Mouse (Mus musculus) intestine, embryonic 14.5 days (tissue): ENCODE measurements at regions not wholly inside any gene's neighbourhood (a gene's known extent, or its start where the extent isn't known, plus 50 kb on each side); places are given as distances from the start of the nearest gene placed in this dataset.

Experiments used
- ATAC-seq: fragments of 200-750 bp; cut with Nextera tagmentation; replicated peaks from 2 replicates; pipeline ENCODE4 v1.8.0; 2017; ENCODE audit warnings: low read depth, moderate number of reproducible peaks, moderate TSS enrichment, moderate library complexity; ENCODE audit not compliant: low FRiP score, low TSS enrichment
- DNase-seq: peaks from one replicate; pipeline ENCODE4 v3.0.0-alpha.2; 2018; ENCODE audit warnings: low spot score
- H3K27ac ChIP-seq: fragments of 300-500 bp; sonication (generic); 2 replicates; pipeline ENCODE4 v1.5.1; 2014; ENCODE audit warnings: low read depth, mild to moderate bottlenecking, control low read depth
- H3K27me3 ChIP-seq: fragments of 300-500 bp; sonication (generic); replicated peaks from 2 replicates; pipeline ENCODE4 v1.6.1; 2014; ENCODE audit warnings: low read length, control low read depth; ENCODE audit not compliant: control insufficient read depth, insufficient read depth
- H3K36me3 ChIP-seq: fragments of 300-500 bp; sonication (generic); 2 replicates; pipeline ENCODE4 v1.6.1; 2014; ENCODE audit warnings: low read length, control low read depth; ENCODE audit not compliant: control insufficient read depth, insufficient read depth
- H3K4me1 ChIP-seq: fragments of 300-500 bp; sonication (generic); replicated peaks from 2 replicates; pipeline ENCODE4 v1.6.1; 2014; ENCODE audit warnings: low read length, control low read depth, mixed read lengths; ENCODE audit not compliant: control insufficient read depth, insufficient read depth
- H3K4me2 ChIP-seq: fragments of 300-500 bp; sonication (generic); 2 replicates; pipeline ENCODE4 v1.6.1; 2014; ENCODE audit warnings: low read length
- H3K4me3 ChIP-seq: fragments of 300-500 bp; sonication (generic); 2 replicates; pipeline ENCODE4 v1.5.1; 2014; ENCODE audit warnings: low read depth, low read length, control low read depth, mixed read lengths
- H3K9ac ChIP-seq: fragments of 300-500 bp; sonication (generic); 2 replicates; pipeline ENCODE4 v1.6.1; 2014; ENCODE audit warnings: mild to moderate bottlenecking, low read length
- H3K9me3 ChIP-seq: fragments of 300-500 bp; sonication (generic); 2 replicates; pipeline ENCODE4 v1.6.1; 2016; ENCODE audit warnings: low read length, control low read depth; ENCODE audit not compliant: control insufficient read depth
- WGBS: fragments of 180-500 bp; shearing (Covaris S2); extraction: QIAGEN DNeasy Blood & Tissue Kit; methylation state at CpG from one replicate; pipeline ENCODE4 v1.1.7; 2014; 5-methylcytosine and 5-hydroxymethylcytosine counted together

- 64% methylated on average over 2 of the region's 2 CpGs for WGBS
- DNase-seq (no peak), ATAC-seq (no peak)
- H3K4me3 ChIP-seq = no peak overlapping the region
- no peak overlapping the region for H3K9ac ChIP-seq
- no peak overlapping the region for H3K27ac ChIP-seq
- H3K27me3 ChIP-seq = no peaks in the 10 kb centered on the region
- H3K9me3 ChIP-seq = no peaks in the 10 kb centered on the region
- H3K4me1 ChIP-seq = no peaks in the 10 kb centered on the region
- no peaks in the 10 kb centered on the region for H3K36me3 ChIP-seq
- H3K4me2 ChIP-seq = no peak overlapping the region
These were observed 265.6 kb downstream of the Pten start for GRCm38 (mm10) chr19:33022839-33023428.

GRCm38 (mm10) chr19:33029688-33030444 is 272.6 kb downstream of the Pten start:
- H3K27me3 ChIP-seq = no peaks in the 10 kb centered on the region
- WGBS = 56% methylated on average over 5 of the region's 5 CpGs
- no peak overlapping the region for H3K4me2 ChIP-seq
- no peak overlapping the region for H3K9ac ChIP-seq
- no peaks in the 10 kb centered on the region for H3K36me3 ChIP-seq
- no peak for ATAC-seq
- peak overlapping the region; percentile 73; the same call in 1 of the 2 replicates for H3K27ac ChIP-seq
- no peaks in the 10 kb centered on the region for H3K9me3 ChIP-seq
- DNase-seq = peak; percentile 57
- peaks cover 7% of the 10 kb centered on the region; the same call in 1 of the 2 replicates for H3K4me1 ChIP-seq
- H3K4me3 ChIP-seq = no peak overlapping the region

GRCm38 (mm10) chr19:33040512-33040911 is 283.2 kb downstream of the Pten start:
- H3K9me3 ChIP-seq = no peaks in the 10 kb centered on the region
- WGBS = 65% methylated on average over 5 of the region's 5 CpGs
- H3K36me3 ChIP-seq = no peaks in the 10 kb centered on the region
- H3K9ac ChIP-seq = no peak overlapping the region
- no peak overlapping the region for H3K4me3 ChIP-seq
- H3K4me1 ChIP-seq = peaks cover 12% of the 10 kb centered on the region
- no peak overlapping the region for H3K27ac ChIP-seq
- no peak overlapping the region for H3K4me2 ChIP-seq
- H3K27me3 ChIP-seq = no peaks in the 10 kb centered on the region
- ATAC-seq = no peak
- DNase-seq = no peak

- Histone ChIP-seq H3K27me3 (no peaks in the 10 kb centered on the region), H3K36me3 (no peaks in the 10 kb centered on the region), H3K9ac (no peak overlapping the region), H3K27ac (no peak overlapping the region), H3K4me3 (no peak overlapping the region), H3K4me2 (no peak overlapping the region), H3K4me1 (peaks cover 8% of the 10 kb centered on the region; the same call in 1 of the 2 replicates), H3K9me3 (no peaks in the 10 kb centered on the region)
- WGBS = 79% methylated on average over 6 of the region's 6 CpGs
- no peak for ATAC-seq
- DNase-seq = no peak
These were observed 283.7 kb downstream of the Pten start for GRCm38 (mm10) chr19:33040991-33041390.

GRCm38 (mm10) chr19:33042760-33043159 is 285.5 kb downstream of the Pten start:
- H3K4me3 ChIP-seq = no peak overlapping the region
- 74% methylated on average over 2 of the region's 2 CpGs for WGBS
- H3K27ac ChIP-seq = no peak overlapping the region
- ATAC-seq (no peak), DNase-seq (no peak)
- no peaks in the 10 kb centered on the region for H3K36me3 ChIP-seq
- no peak overlapping the region for H3K4me2 ChIP-seq
- no peak overlapping the region for H3K9ac ChIP-seq
- H3K27me3 ChIP-seq = no peaks in the 10 kb centered on the region
- H3K9me3 ChIP-seq = no peaks in the 10 kb centered on the region
- H3K4me1 ChIP-seq = peaks cover 8% of the 10 kb centered on the region; the same call in 1 of the 2 replicates

- Histone ChIP-seq H3K4me1 (peaks cover 8% of the 10 kb centered on the region; the same call in 1 of the 2 replicates), H3K9ac (no peak overlapping the region), H3K27me3 (no peaks in the 10 kb centered on the region), H3K4me2 (no peak overlapping the region), H3K4me3 (no peak overlapping the region), H3K9me3 (no peaks in the 10 kb centered on the region), H3K27ac (no peak overlapping the region), H3K36me3 (no peaks in the 10 kb centered on the region)
- no peak for ATAC-seq
- DNase-seq = no peak
- WGBS = 71% methylated on average over 3 of the region's 3 CpGs
These were observed 286.4 kb downstream of the Pten start for GRCm38 (mm10) chr19:33043696-33044095.

- Histone ChIP-seq H3K9ac (no peak overlapping the region), H3K27ac (no peak overlapping the region), H3K4me3 (no peak overlapping the region), H3K36me3 (no peaks in the 10 kb centered on the region), H3K27me3 (no peaks in the 10 kb centered on the region), H3K4me2 (no peak overlapping the region), H3K9me3 (no peaks in the 10 kb centered on the region), H3K4me1 (no peaks in the 10 kb centered on the region)
- no peak for DNase-seq
- no peak for ATAC-seq
- 81% methylated on average over 9 of the region's 9 CpGs for WGBS
These were observed 291.6 kb downstream of the Pten start for GRCm38 (mm10) chr19:33048754-33049442.

- Histone ChIP-seq H3K4me1 (no peaks in the 10 kb centered on the region), H3K9me3 (no peaks in the 10 kb centered on the region), H3K36me3 (no peaks in the 10 kb centered on the region), H3K27me3 (no peaks in the 10 kb centered on the region), H3K4me2 (no peak overlapping the region), H3K9ac (no peak overlapping the region), H3K27ac (no peak overlapping the region), H3K4me3 (no peak overlapping the region)
- ATAC-seq (no peak), DNase-seq (no peak)
- WGBS = 70% methylated on average over 4 of the region's 4 CpGs
These were observed 296.0 kb downstream of the Pten start for GRCm38 (mm10) chr19:33053199-33053867.
